Mouse (Mus musculus): Measurements from ENCODE around the gene Fgf8.

The Fgf8 gene

GRCm38 (mm10) chr19:45751881-45752280, 9.2 kb upstream of the Fgf8 start:
- in situ Hi-C loops (cut with MboI; ENCODE audit: low pct_unique_long_range_greater_than_20kb in 1 of 2, low sequenced_read_pairs in 2 of 2, unreplicated experiment in 1 of 2): loop anchor here (25.0 kb wide), 2 partner anchors 790 to 815 kb away; partner anchors contain the start of gene Slf2 (in 1 of the 2)

GRCm38 (mm10) chr19:45749243-45750043, 6.7 kb upstream of the Fgf8 start, which contains the start of gene Npm3:
Gene Npm3, minus strand, starts transcription at chr19:45749591.
- in situ Hi-C loops (cut with MboI; ENCODE audit: low pct_unique_long_range_greater_than_20kb in 1 of 2, low sequenced_read_pairs in 2 of 2, unreplicated experiment in 1 of 2): loop anchor here (10.0 to 25.0 kb wide), 6 partner anchors 175 to 1012 kb away; partner anchors contain the start of genes Lbx1 (in 1 of the 2) and Slf2 (in 1 of the 2)

- in situ Hi-C loops (cut with MboI; ENCODE audit: low pct_unique_long_range_greater_than_20kb in 1 of 2, low sequenced_read_pairs in 2 of 2, unreplicated experiment in 1 of 2): loop anchor here (10.0 to 25.0 kb wide), 4 partner anchors 174 to 1011 kb away; partner anchors contain the start of gene Lbx1 (in 1 of the 2)
These were observed 6.1 kb upstream of the Fgf8 start for GRCm38 (mm10) chr19:45748691-45749242.

GRCm38 (mm10) chr19:45748206-45748605, 5.5 kb upstream of the Fgf8 start:
- in situ Hi-C loops (cut with MboI; ENCODE audit: low pct_unique_long_range_greater_than_20kb in 1 of 2, low sequenced_read_pairs in 2 of 2, unreplicated experiment in 1 of 2): loop anchor here (10.0 to 25.0 kb wide), 4 partner anchors 173 to 1011 kb away; partner anchors contain the start of gene Lbx1 (in 1 of the 2)

- in situ Hi-C loops (cut with MboI; ENCODE audit: low pct_unique_long_range_greater_than_20kb in 1 of 2, low sequenced_read_pairs in 2 of 2, unreplicated experiment in 1 of 2): loop anchor here (10.0 to 25.0 kb wide), 4 partner anchors 172 to 1010 kb away; partner anchors contain the start of gene Lbx1 (in 1 of the 2)
These were observed 4.5 kb upstream of the Fgf8 start for GRCm38 (mm10) chr19:45747028-45747867.

- in situ Hi-C loops (cut with MboI; ENCODE audit: low pct_unique_long_range_greater_than_20kb in 1 of 2, low sequenced_read_pairs in 2 of 2, unreplicated experiment in 1 of 2): loop anchor here (10.0 to 25.0 kb wide), 4 partner anchors 172 to 1009 kb away; partner anchors contain the start of gene Lbx1 (in 1 of the 2)
These were observed 3.7 kb upstream of the Fgf8 start for GRCm38 (mm10) chr19:45746153-45747020.

GRCm38 (mm10) chr19:45745344-45746152, 2.8 kb upstream of the Fgf8 start:
- in situ Hi-C loops (cut with MboI; ENCODE audit: low pct_unique_long_range_greater_than_20kb in 1 of 2, low sequenced_read_pairs in 2 of 2, unreplicated experiment in 1 of 2): loop anchor here (10.0 to 25.0 kb wide), 4 partner anchors 171 to 1008 kb away; partner anchors contain the start of gene Lbx1 (in 1 of the 2)

- in situ Hi-C loops (cut with MboI; ENCODE audit: low pct_unique_long_range_greater_than_20kb in 1 of 2, low sequenced_read_pairs in 2 of 2, unreplicated experiment in 1 of 2): loop anchor here (10.0 to 25.0 kb wide), 4 partner anchors 169 to 1006 kb away; partner anchors contain the start of gene Lbx1 (in 1 of the 2)
These were observed 904 bp upstream of the Fgf8 start for GRCm38 (mm10) chr19:45743619-45744018.

- in situ Hi-C loops (cut with MboI; ENCODE audit: low pct_unique_long_range_greater_than_20kb in 1 of 2, low sequenced_read_pairs in 2 of 2, unreplicated experiment in 1 of 2): loop anchor here (10.0 to 25.0 kb wide), 4 partner anchors 168 to 1006 kb away; partner anchors contain the start of gene Lbx1 (in 1 of the 2)
These were observed 365 bp upstream of the Fgf8 start for GRCm38 (mm10) chr19:45742984-45743575.

- in situ Hi-C loops (cut with MboI; ENCODE audit: low pct_unique_long_range_greater_than_20kb in 1 of 2, low sequenced_read_pairs in 2 of 2, unreplicated experiment in 1 of 2): loop anchor here (10.0 to 25.0 kb wide), 4 partner anchors 167 to 1004 kb away; partner anchors contain the start of gene Lbx1 (in 1 of the 2)
These were observed 1.1 kb downstream of the Fgf8 start for GRCm38 (mm10) chr19:45741431-45742217.

- in situ Hi-C loops (cut with MboI; ENCODE audit: low pct_unique_long_range_greater_than_20kb in 1 of 2, low sequenced_read_pairs in 2 of 2, unreplicated experiment in 1 of 2): loop anchor here (10.0 to 25.0 kb wide), 4 partner anchors 166 to 1004 kb away; partner anchors contain the start of gene Lbx1 (in 1 of the 2)
These were observed 1.9 kb downstream of the Fgf8 start for GRCm38 (mm10) chr19:45740817-45741216.

GRCm38 (mm10) chr19:45740233-45740632, 2.5 kb downstream of the Fgf8 start:
- in situ Hi-C loops (cut with MboI; ENCODE audit: low pct_unique_long_range_greater_than_20kb in 1 of 2, low sequenced_read_pairs in 2 of 2, unreplicated experiment in 1 of 2): loop anchor here (10.0 to 25.0 kb wide), 4 partner anchors 165 to 1003 kb away; partner anchors contain the start of gene Lbx1 (in 1 of the 2)

GRCm38 (mm10) chr19:45738521-45738920, 4.2 kb downstream of the Fgf8 start:
- in situ Hi-C loops (cut with MboI; ENCODE audit: low pct_unique_long_range_greater_than_20kb in 1 of 2, low sequenced_read_pairs in 2 of 2, unreplicated experiment in 1 of 2): loop anchor here in 1 of 2 experiments (10.0 to 25.0 kb wide), 2 partner anchors 584 to 1001 kb away; partner anchors contain the start of gene Tlx1

GRCm38 (mm10) chr19:45737846-45738484, 4.8 kb downstream of the Fgf8 start:
- in situ Hi-C loops (cut with MboI; ENCODE audit: low pct_unique_long_range_greater_than_20kb in 1 of 2, low sequenced_read_pairs in 2 of 2, unreplicated experiment in 1 of 2): loop anchor here in 1 of 2 experiments (10.0 to 25.0 kb wide), 2 partner anchors 583 to 1001 kb away; partner anchors contain the start of gene Tlx1
